Mouse (Mus musculus) ES-E14 (cell line): ENCODE data around the gene Ptger1. TPM values are rescaled to one million over a fixed set of nuclear protein-coding genes. Genes with fewer than 3 reads are reported as not detected.
A peak's percentile ranks its signal among the peaks of the same experiment; 100 is the strongest.

Experiments
- DNase-seq: peaks from one replicate; pipeline ENCODE4 v3.0.0-alpha.2; 2013; ENCODE audit warnings: low read depth, low spot score
- H3K27ac ChIP-seq: 2 replicates; pipeline ENCODE4 v1.5.1; 2012; ENCODE audit warnings: low read depth, mild to moderate bottlenecking, low read length, moderate library complexity, mixed read lengths; ENCODE audit not compliant: poor library complexity, insufficient read depth, severe bottlenecking
- H3K36me3 ChIP-seq: 2 replicates; pipeline ENCODE4 v1.6.1; 2012; ENCODE audit warnings: mild to moderate bottlenecking, low read length, moderate library complexity, mixed read lengths; ENCODE audit not compliant: control insufficient read depth, poor library complexity, insufficient read depth, severe bottlenecking
- H3K4me1 ChIP-seq, 2 experiments: fragments of 150-350 bp in 1 of 2; sonication (generic) in 1 of 2; 2 replicates each; pipeline ENCODE4 v1.6.1; 2012; ENCODE audit warnings: low read length in 2 of 2, mild to moderate bottlenecking in 1 of 2, mixed read lengths in 1 of 2; ENCODE audit not compliant: control insufficient read depth in 2 of 2, insufficient read depth in 2 of 2, poor library complexity in 1 of 2
- H3K4me3 ChIP-seq, 2 experiments: fragments of 150-350 bp in 1 of 2; sonication (generic) in 1 of 2; 2 replicates each; pipeline ENCODE4 v1.5.1; 2012; ENCODE audit warnings: low read length in 2 of 2, low read depth in 1 of 2, mild to moderate bottlenecking in 1 of 2, mixed read lengths in 1 of 2; ENCODE audit not compliant: insufficient read depth in 1 of 2, poor library complexity in 1 of 2, severe bottlenecking in 1 of 2
- H3K9ac ChIP-seq: 2 replicates; pipeline ENCODE4 v1.6.1; 2012; ENCODE audit warnings: low read depth, mild to moderate bottlenecking, low read length, mixed read lengths; ENCODE audit not compliant: poor library complexity, insufficient read depth, severe bottlenecking
- H3K9me3 ChIP-seq: fragments of 150-350 bp; sonication (generic); 2 replicates; pipeline ENCODE4 v1.6.1; 2012; ENCODE audit warnings: low read depth, mild to moderate bottlenecking, low read length; ENCODE audit not compliant: control insufficient read depth, insufficient read depth
- CHD2 ChIP-seq: IDR thresholded peaks from 2 replicates; pipeline ENCODE4 v1.6.1; 2014; ENCODE audit warnings: mild to moderate bottlenecking, low read depth, low read length, inconsistent platforms
- HCFC1 ChIP-seq: IDR thresholded peaks from 2 replicates; pipeline ENCODE4 v1.6.1; 2012; ENCODE audit warnings: low read length, inconsistent platforms, borderline replicate concordance; ENCODE audit not compliant: insufficient read depth
- MAFK ChIP-seq: IDR thresholded peaks from 2 replicates; pipeline ENCODE4 v1.6.1; 2014; ENCODE audit warnings: mild to moderate bottlenecking, low read depth, low read length, inconsistent platforms; ENCODE audit not compliant: insufficient read depth
- ZC3H11A ChIP-seq: IDR thresholded peaks from 2 replicates; pipeline ENCODE4 v1.6.1; 2012; ENCODE audit warnings: low read depth, mild to moderate bottlenecking, inconsistent platforms, low read length, borderline replicate concordance
- ZNF384 ChIP-seq: IDR thresholded peaks from 2 replicates; pipeline ENCODE4 v1.6.1; 2012; ENCODE audit warnings: low read depth, low read length, inconsistent platforms
- in situ Hi-C, 2 experiments: fragments of 600-800 bp; cut with MboI; formaldehyde crosslinking; loops; one replicate each; pipeline ENCODE4 v1.15.1; 2025; ENCODE audit warnings: low sequenced_read_pairs in 2 of 2, inconsistent platforms in 1 of 2; ENCODE audit not compliant: unreplicated experiment in 2 of 2
- total RNA-seq: library from RNA; depleted of rRNA; stranded (reverse); fragments of 300-350 nt; gene quantifications from 2 replicates; pipeline ENCODE4 v1.2.3, GENCODE M21; 2012

The Ptger1 gene
- total RNA-seq, 1 experiment, result 1.7 TPM

DNA sequence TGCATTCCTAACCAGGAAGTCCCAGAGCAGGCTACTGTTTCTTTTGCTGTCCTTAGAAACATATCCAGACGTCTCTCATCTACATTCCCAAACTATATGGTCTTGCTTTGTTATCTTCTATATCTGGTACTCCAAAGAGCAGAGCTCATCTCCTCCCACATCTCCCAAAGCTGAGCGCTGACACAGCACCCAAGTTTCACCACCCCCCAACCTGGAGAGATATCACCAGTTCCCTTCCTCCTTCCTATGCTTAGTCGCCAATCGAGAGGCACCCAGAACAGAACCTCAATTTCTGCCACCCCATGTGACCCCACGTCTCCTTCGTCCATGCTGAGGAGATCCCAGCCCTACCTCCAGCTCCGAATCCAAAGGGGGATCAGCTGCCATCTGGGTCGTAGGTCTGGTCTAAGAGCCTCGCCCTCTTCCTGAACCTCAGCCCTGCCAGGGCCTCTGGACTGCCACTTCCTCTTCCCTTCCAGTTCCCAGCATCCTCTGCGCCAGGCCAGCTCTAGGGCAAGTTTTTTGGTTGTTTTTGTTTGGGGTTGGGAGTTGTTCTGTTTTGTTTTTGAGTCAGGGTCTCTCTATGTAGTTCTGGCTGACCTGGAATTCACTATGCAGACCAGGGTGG, 27.2 kb downstream of the Ptger1 start:
- Histone ChIP-seq H3K36me3 (peaks cover 6% of the 10 kb centered on the region; the same call in 1 of the 2 replicates), H3K4me1 (peaks cover 0 to 18% of the 10 kb centered on the region in 2 experiments; a peak in 2 of 4 replicates), H3K9ac (no peak overlapping the region), H3K9me3 (no peaks in the 10 kb centered on the region), H3K4me3 (no peak overlapping the region), H3K27ac (no peak overlapping the region)
- no peak for TF ChIP-seq ZNF384
- no peak for TF ChIP-seq HCFC1
- no peak for TF ChIP-seq ZC3H11A
- no peak for TF ChIP-seq CHD2
- TF ChIP-seq MAFK, result no peak
- DNase-seq, result no peak
- in situ Hi-C loops, result no loop called here

DNA sequence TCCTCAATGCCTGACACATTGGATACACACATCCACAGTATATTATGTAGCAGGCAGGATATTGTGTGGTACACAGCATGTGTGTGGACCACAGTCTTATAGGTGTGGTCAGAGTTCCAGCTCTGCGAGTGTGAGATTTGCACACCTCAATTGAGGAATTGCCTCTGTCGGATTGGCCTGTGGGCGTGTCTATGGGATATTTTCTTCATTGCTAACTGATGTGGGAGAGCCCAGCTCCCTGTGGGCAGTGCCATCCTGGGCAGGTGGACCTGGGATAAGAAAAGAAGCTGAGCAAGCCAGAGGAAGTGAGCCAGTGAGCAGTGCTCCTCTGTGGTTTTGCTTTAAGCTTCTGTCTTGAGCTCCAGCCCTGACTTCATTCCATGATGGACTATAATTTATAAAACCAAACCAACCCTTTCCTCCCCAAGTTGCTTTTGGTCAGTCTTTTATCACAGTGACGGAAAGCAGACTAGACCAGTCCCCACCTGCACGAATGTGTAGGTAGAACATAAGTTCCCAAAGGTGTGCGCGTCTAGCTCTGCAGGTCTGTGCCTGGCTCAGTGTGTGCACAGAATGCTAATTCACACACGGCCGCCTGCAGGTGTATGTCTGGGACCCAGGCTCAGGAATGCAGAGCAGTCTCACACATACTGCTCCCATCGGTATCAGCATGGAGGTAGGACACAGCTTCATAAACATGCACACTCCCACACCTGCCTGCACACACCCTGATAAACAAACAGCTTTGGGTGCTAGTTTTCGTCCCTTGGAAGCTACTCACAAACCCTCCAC, 28.1 kb downstream of the Ptger1 start:
- H3K36me3 ChIP-seq, result peaks cover 6% of the 10 kb centered on the region; the same call in 1 of the 2 replicates
- in situ Hi-C loops, result no loop called here
- H3K27ac ChIP-seq, result no peak overlapping the region
- DNase-seq, result no peak
- H3K4me3 ChIP-seq, result no peak overlapping the region
- no peak overlapping the region for H3K9ac ChIP-seq
- no peaks in the 10 kb centered on the region for H3K9me3 ChIP-seq
- H3K4me1 ChIP-seq, result peaks cover 3 to 18% of the 10 kb centered on the region in 2 experiments; a peak in 3 of 4 replicates
- TF ChIP-seq HCFC1 (no peak), ZNF384 (no peak), CHD2 (no peak), ZC3H11A (no peak)

DNA sequence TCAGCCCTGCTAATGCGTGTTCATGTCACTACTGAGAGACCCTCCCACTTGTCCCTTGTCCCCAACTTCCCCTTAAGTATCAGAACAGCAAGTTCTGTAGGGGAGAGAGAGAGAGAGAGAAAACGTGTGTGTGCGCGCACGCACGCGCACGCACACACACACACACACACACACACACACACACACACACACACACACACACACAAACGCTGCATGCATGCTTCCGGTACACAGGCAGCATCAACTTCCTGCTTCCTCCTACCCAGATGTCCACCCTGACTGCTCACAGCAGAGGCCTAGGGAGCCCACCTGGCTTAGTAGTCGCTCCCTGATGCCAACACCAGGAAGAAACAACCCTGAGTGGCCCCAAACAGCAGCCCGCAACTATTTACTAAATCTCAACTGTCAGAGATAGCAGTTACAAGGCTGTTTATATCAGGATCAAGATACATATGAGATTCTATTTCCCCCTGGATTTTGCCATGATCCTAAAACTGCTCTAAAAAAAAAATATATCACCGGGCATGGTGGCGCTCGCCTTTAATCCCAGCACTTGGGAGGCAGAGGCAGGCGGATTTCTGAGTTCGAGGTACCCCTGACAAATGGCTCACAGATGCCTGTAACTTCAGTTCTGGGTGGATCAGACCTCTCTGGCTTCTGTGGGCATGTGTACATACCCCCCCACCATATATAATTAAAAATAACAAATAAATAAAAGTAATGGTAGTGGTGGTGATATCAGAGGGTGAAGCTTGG, 29.1 kb downstream of the Ptger1 start:
- Histone ChIP-seq H3K4me1 (peaks cover 4 to 18% of the 10 kb centered on the region in 2 experiments; a peak in 3 of 4 replicates), H3K27ac (no peak overlapping the region), H3K36me3 (peaks cover 6% of the 10 kb centered on the region; the same call in 1 of the 2 replicates), H3K4me3 (no peak overlapping the region), H3K9ac (no peak overlapping the region), H3K9me3 (no peaks in the 10 kb centered on the region)
- no peak for TF ChIP-seq ZNF384
- no peak for TF ChIP-seq CHD2
- no peak for TF ChIP-seq HCFC1
- TF ChIP-seq ZC3H11A, result no peak
- TF ChIP-seq MAFK, result no peak
- no peak for DNase-seq
- in situ Hi-C loops, result no loop called here

- H3K27ac ChIP-seq, result no peak overlapping the region
- TF ChIP-seq MAFK (no peak), HCFC1 (no peak), CHD2 (no peak), ZNF384 (no peak), ZC3H11A (no peak)
- no peaks in the 10 kb centered on the region; the same call in 1 of the 2 replicates for H3K36me3 ChIP-seq
- H3K4me3 ChIP-seq, result peak overlapping the region; percentile 86 to 97; a peak in 2 of 4 replicates
- H3K9me3 ChIP-seq, result no peaks in the 10 kb centered on the region
- DNase-seq, result no peak
- no peak overlapping the region for H3K9ac ChIP-seq
- H3K4me1 ChIP-seq, result peaks cover 4 to 16% of the 10 kb centered on the region in 2 experiments; a peak in 3 of 4 replicates
- in situ Hi-C loops, result no loop called here
Measured at GRCm38 (mm10) chr8:83697374-83698220, 31.1 kb downstream of the Ptger1 start.
